Mouse (Mus musculus) liver, embryonic 16.5 days (tissue): ENCODE data around the gene Nsun2. TPM values are rescaled to one million over a fixed set of nuclear protein-coding genes. Genes with fewer than 3 reads are reported as not detected.
"Not testable (repeated sequence)": the region's sequence is repeated elsewhere in the genome, so short reads cannot be mapped to it uniquely, and the experiment has no call there.

Source experiments
- ATAC-seq: fragments of 200-750 bp; cut with Nextera tagmentation; 2 replicates; pipeline ENCODE4 v1.8.0; 2017; ENCODE audit warnings: low read depth, mild to moderate bottlenecking, moderate number of reproducible peaks, moderate library complexity
- H3K27ac ChIP-seq: fragments of 300-500 bp; sonication (generic); 2 replicates; pipeline ENCODE4 v1.5.1; 2014; ENCODE audit warnings: mild to moderate bottlenecking, low read length
- H3K27me3 ChIP-seq: fragments of 300-500 bp; sonication (generic); 2 replicates; pipeline ENCODE4 v1.6.1; 2014; ENCODE audit warnings: low read depth, low read length, mixed read lengths; ENCODE audit not compliant: control insufficient read depth, insufficient read depth
- H3K36me3 ChIP-seq: fragments of 300-500 bp; sonication (generic); 2 replicates; pipeline ENCODE4 v1.6.1; 2014; ENCODE audit warnings: mild to moderate bottlenecking; ENCODE audit not compliant: control insufficient read depth, insufficient read depth
- H3K4me1 ChIP-seq: fragments of 300-500 bp; sonication (generic); 2 replicates; pipeline ENCODE4 v1.6.1; 2014; ENCODE audit warnings: low read depth, low read length, mixed read lengths; ENCODE audit not compliant: control insufficient read depth
- H3K4me2 ChIP-seq: fragments of 300-500 bp; sonication (generic); 2 replicates; pipeline ENCODE4 v1.6.1; 2014; ENCODE audit warnings: low read depth, low read length, mixed read lengths
- H3K4me3 ChIP-seq: fragments of 300-500 bp; sonication (generic); 2 replicates; pipeline ENCODE4 v1.5.1; 2014; ENCODE audit warnings: low read depth, mild to moderate bottlenecking, low read length
- H3K9ac ChIP-seq: fragments of 300-500 bp; sonication (generic); 2 replicates; pipeline ENCODE4 v1.6.1; 2014; ENCODE audit warnings: low read depth, low read length
- H3K9me3 ChIP-seq: fragments of 300-500 bp; sonication (generic); replicated peaks from 2 replicates; pipeline ENCODE4 v1.6.1; 2016; ENCODE audit warnings: low read length; ENCODE audit not compliant: control insufficient read depth
- WGBS: fragments of 180-500 bp; shearing (Covaris S2); extraction: QIAGEN DNeasy Blood & Tissue Kit; methylation state at CpG from one replicate; pipeline ENCODE4 v1.1.7; 2014; ENCODE audit not compliant: insufficient replicate concordance; 5-methylcytosine and 5-hydroxymethylcytosine counted together
- polyA plus RNA-seq: library from polyadenylated mRNA; unstranded; fragments of >200 nt; fragmentation: Nextera tagmentation; extraction: Ambion mirVana; gene quantifications from 2 replicates; pipeline ENCODE4 v1.2.1, GENCODE M21; 2015

Nsun2 gene
- polyA plus RNA-seq, 1 experiment from 2014 or later, result 71.2 TPM

- H3K27ac ChIP-seq, result not testable (repeated sequence)
- 72% methylated on average over 5 of the region's 5 CpGs for WGBS
Measured at GRCm38 (mm10) chr13:69600863-69601262, 67.3 kb downstream of the Nsun2 start.

DNA sequence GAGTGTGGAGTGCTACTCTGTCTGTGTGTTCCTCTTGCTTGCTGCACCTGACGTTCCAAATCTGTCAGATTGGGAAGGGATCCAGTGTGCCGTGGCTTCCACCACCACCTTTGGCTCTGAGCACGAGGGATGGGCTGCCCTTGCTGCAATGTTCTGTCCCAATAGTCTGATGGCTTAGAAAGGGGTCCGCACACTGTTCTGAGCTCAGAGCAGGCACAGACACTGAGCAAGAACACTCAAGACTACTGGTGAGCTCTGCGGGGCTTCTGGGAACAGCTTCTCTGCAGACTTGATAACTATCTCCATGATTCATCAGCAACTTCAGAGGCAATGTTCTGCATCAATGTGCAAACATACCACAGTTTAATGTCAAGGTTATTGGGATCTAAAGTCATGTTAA is 67.8 kb downstream of the Nsun2 start:
- H3K36me3 ChIP-seq, result no peaks in the 10 kb centered on the region
- ATAC-seq, result no peak
- no peaks in the 10 kb centered on the region for H3K4me1 ChIP-seq
- no peak overlapping the region for H3K4me2 ChIP-seq
- H3K27ac ChIP-seq, result no peak overlapping the region
- H3K9me3 ChIP-seq, result no peaks in the 10 kb centered on the region
- H3K27me3 ChIP-seq, result no peaks in the 10 kb centered on the region
- no peak overlapping the region for H3K9ac ChIP-seq
- 72% methylated on average over 5 of the region's 5 CpGs for WGBS
- H3K4me3 ChIP-seq, result no peak overlapping the region

More at GRCm38 (mm10) chr13:69600863-69601262, 67.3 kb downstream of the Nsun2 start:
- not testable (repeated sequence) for H3K27me3 ChIP-seq, H3K4me1 ChIP-seq, H3K4me2 ChIP-seq, H3K36me3 ChIP-seq, H3K9ac ChIP-seq, ATAC-seq, H3K9me3 ChIP-seq, H3K4me3 ChIP-seq

DNA sequence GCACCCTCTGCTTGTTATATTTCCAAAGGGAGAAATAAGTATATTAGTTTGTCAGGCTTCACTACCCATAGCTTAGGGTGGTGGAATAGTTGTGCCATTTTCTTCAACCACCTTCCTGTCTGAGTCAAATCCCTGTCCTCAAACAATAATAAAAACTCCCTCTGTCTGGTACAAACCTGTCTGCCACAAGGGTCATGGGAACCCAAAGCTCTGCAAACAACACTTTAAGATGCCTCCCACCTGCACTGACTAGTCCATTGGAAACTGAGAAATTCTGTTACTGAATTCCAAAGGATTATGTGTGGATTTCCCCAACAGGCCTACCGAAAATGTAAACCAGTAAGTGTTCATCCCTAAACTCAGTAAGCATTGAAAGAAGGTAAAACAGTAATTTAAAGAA is 71.1 kb downstream of the Nsun2 start:
- Histone ChIP-seq H3K36me3 (no peaks in the 10 kb centered on the region), H3K4me2 (no peak overlapping the region), H3K4me3 (no peak overlapping the region), H3K9me3 (no peaks in the 10 kb centered on the region), H3K4me1 (no peaks in the 10 kb centered on the region), H3K27me3 (peaks cover 1% of the 10 kb centered on the region; the same call in 1 of the 2 replicates), H3K9ac (no peak overlapping the region), H3K27ac (no peak overlapping the region)
- WGBS, result 63% methylated on average over 1 of the region's 1 CpGs
- ATAC-seq, result no peak

DNA sequence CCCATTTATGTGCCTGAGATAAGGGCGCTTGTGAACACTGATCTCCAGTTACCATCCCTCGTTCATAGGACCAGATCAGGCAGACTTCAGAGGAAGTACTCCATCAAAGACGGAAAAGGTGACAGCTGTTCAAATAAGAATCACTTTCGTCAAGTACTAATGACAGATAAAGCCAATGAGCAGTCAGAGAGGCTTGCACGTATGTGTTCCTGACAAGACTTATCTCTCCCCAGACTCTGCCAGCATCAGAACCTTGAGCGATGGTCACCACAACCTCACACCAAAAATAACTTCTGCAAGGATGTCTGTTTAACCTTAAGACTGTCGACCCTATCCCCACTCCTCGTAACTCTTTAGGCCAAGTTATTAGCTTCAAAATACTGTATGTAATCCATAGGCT is 75.2 kb downstream of the Nsun2 start:
- H3K27ac ChIP-seq, result no peak overlapping the region
- no peak overlapping the region for H3K9ac ChIP-seq
- 33% methylated on average over 8 of the region's 8 CpGs for WGBS
- peaks cover 2% of the 10 kb centered on the region; the same call in 1 of the 2 replicates for H3K27me3 ChIP-seq
- no peaks in the 10 kb centered on the region for H3K36me3 ChIP-seq
- no peak overlapping the region for H3K4me3 ChIP-seq
- no peak for ATAC-seq
- H3K9me3 ChIP-seq, result no peaks in the 10 kb centered on the region
- peaks cover 13% of the 10 kb centered on the region for H3K4me1 ChIP-seq
- H3K4me2 ChIP-seq, result no peak overlapping the region

- H3K9me3 ChIP-seq, result no peaks in the 10 kb centered on the region
- ATAC-seq, result peak; percentile 1
- no peaks in the 10 kb centered on the region; the same call in 1 of the 2 replicates for H3K36me3 ChIP-seq
- no peak overlapping the region for H3K27ac ChIP-seq
- peaks cover 13% of the 10 kb centered on the region for H3K4me1 ChIP-seq
- H3K4me2 ChIP-seq, result peak overlapping the region; percentile 99
- H3K9ac ChIP-seq, result peak overlapping the region; percentile 67
- 1% methylated on average over 40 of the region's 40 CpGs for WGBS
- peaks cover 2% of the 10 kb centered on the region; the same call in 1 of the 2 replicates for H3K27me3 ChIP-seq
- H3K4me3 ChIP-seq, result peak overlapping the region; percentile 97
Measured at GRCm38 (mm10) chr13:69610751-69611397, 77.3 kb downstream of the Nsun2 start.

DNA sequence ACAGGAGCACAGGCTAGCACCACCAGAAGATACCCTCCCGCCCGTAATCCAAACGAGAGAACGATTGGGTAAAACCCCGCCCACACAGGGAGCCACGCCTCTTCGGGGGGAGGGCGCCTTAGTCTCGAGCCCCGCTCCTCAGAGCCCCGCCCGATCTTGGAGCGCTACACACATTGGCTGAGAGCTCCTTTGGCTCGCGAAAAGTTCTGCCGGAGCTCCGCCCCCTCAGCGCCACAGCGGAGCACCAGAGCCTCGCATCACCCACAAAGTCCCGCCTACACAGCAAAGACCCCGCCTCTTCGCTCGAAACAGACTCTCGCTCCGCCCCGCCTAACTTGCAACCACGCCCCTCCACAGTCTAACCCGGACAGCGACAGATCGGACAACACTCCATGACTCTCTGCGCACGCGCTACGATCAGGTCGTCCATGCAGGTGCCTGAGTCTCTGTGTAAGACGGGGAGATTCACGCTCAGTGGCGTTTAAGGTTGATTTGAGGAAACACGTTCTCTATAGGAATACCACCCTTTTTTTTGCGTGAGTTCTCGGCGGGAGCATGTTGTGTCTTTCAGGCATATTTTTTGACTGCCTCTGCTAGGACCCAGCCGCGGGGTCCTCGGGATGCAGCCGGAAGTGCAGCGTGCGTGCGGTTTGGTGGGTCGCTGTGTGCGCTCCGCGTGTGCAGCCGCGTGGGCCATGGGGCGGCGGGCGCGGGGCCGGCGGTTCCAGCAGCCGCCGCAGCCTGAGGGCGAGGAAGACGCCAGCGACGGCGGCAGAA is 78.0 kb downstream of the Nsun2 start, which contains the start of gene Srd5a1:
TSS of gene Srd5a1 (minus strand) at position 45 of the 777 bp plus-strand sequence.
- H3K4me2 ChIP-seq, result peak within 1 kb of the TSS; percentile 99
- H3K9ac ChIP-seq, result peak within 1 kb of the TSS; percentile 85
- WGBS, result under 1% methylated on average over 68 of the region's 69 CpGs
- peaks cover 2% of the 10 kb centered on the region; the same call in 1 of the 2 replicates for H3K27me3 ChIP-seq
- H3K9me3 ChIP-seq, result no peaks in the 10 kb centered on the region
- peaks cover 1% of the 10 kb centered on the region; the same call in 1 of the 2 replicates for H3K36me3 ChIP-seq
- H3K4me3 ChIP-seq, result peak within 1 kb of the TSS; percentile 97
- peak within 1 kb of the TSS; percentile 72 for H3K27ac ChIP-seq
- ATAC-seq, result peak; percentile 98
- H3K4me1 ChIP-seq, result peaks cover 13% of the 10 kb centered on the region

DNA sequence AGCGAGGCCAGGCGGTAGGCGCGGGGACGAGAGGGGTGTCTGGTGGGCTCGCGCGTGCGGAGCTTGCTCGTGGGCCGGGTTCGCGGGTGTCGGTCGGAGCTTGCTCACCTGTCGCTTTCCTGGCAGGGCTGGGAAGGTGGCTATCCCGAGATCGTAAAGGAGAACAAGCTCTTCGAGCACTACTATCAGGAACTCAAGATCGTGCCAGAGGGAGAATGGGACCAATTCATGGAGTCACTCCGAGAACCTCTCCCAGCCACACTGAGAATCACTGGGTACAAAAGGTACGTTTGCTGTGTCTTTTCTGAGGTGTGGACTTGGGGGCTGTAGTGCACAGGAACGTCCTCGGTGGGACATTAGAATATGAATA is 78.6 kb downstream of the Nsun2 start:
- ATAC-seq, result no peak
- Histone ChIP-seq H3K4me2 (peak overlapping the region; percentile 77), H3K36me3 (peaks cover 3% of the 10 kb centered on the region; the same call in 1 of the 2 replicates), H3K27ac (peak overlapping the region; percentile 72; the same call in 1 of the 2 replicates), H3K4me3 (peak overlapping the region; percentile 97), H3K4me1 (peaks cover 13% of the 10 kb centered on the region), H3K9ac (peak overlapping the region; percentile 85), H3K9me3 (no peaks in the 10 kb centered on the region), H3K27me3 (peaks cover 2% of the 10 kb centered on the region; the same call in 1 of the 2 replicates)
- WGBS, result 0% methylated on average over 24 of the region's 24 CpGs

DNA sequence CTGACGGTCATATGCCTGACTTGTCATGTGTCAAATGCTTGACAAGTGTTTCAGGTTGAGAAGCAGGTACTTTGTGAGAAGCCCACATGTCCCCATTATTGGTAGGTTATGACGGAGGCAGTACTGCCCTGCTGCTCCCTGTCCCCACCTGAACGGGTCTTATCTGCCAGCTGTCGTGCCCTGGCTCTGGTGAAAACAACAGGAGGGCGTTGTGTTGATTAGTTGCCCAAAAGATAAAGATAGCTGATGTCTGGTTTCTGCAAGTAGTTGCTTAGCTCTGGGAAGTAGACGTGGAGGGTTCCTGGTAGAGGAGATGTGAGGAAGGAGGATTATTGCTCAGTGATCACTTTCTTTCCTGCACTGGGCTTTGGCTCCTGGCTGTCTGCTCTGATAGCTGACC is 83.2 kb downstream of the Nsun2 start:
- peaks cover 8% of the 10 kb centered on the region for H3K4me1 ChIP-seq
- H3K36me3 ChIP-seq, result peaks cover 23% of the 10 kb centered on the region
- H3K27me3 ChIP-seq, result no peaks in the 10 kb centered on the region
- no peak overlapping the region for H3K27ac ChIP-seq
- no peak overlapping the region for H3K4me2 ChIP-seq
- H3K9me3 ChIP-seq, result no peaks in the 10 kb centered on the region
- H3K9ac ChIP-seq, result no peak overlapping the region
- H3K4me3 ChIP-seq, result no peak overlapping the region
- 46% methylated on average over 6 of the region's 6 CpGs for WGBS
- no peak for ATAC-seq

GRCm38 (mm10) chr13:69623843-69624242 is 90.3 kb downstream of the Nsun2 start:
- Histone ChIP-seq H3K4me1 (no peaks in the 10 kb centered on the region), H3K27me3 (no peaks in the 10 kb centered on the region), H3K9me3 (no peaks in the 10 kb centered on the region), H3K4me2 (no peak overlapping the region), H3K27ac (no peak overlapping the region), H3K9ac (no peak overlapping the region), H3K4me3 (no peak overlapping the region), H3K36me3 (peaks cover 34% of the 10 kb centered on the region)
- no peak for ATAC-seq
- 72% methylated on average over 5 of the region's 5 CpGs for WGBS
